Mouse (Mus musculus): ENCODE data around the gene Spink8. TPM values are rescaled to one million over a fixed set of nuclear protein-coding genes. Genes with fewer than 3 reads are reported as not detected.
"Not testable (repeated sequence)": the region's sequence is repeated elsewhere in the genome, so short reads cannot be mapped to it uniquely, and the experiment has no call there.

Spink8 gene
- 0.20 and 0.33 TPM in 2 replicates for polyA plus RNA-seq (2012; rRNA removed)

GRCm38 (mm10) chr9:109811980-109812379 lies at the start of gene Spink8:
Gene Spink8 (plus strand): TSS chr9:109812280.
- Histone ChIP-seq H3K27ac (ENCODE audit: insufficient read depth, low read length) (no peak within 1 kb of the TSS), H3K4me3 (replicated peaks; ENCODE audit: insufficient read depth, low read depth, low read length) (no peak within 1 kb of the TSS), H3K27me3 (ENCODE audit: control insufficient read depth, insufficient read depth, low read length) (no peaks in the 10 kb centered on the region), H3K4me1 (ENCODE audit: control insufficient read depth, insufficient read depth, low read length) (peaks cover 4% of the 10 kb centered on the region)
- no peak for DNase-seq
- WGBS, result 36% methylated on average over 1 of the region's 1 CpGs
- TF ChIP-seq CTCF (IDR thresholded peaks at IDR 0.05; ENCODE audit: borderline replicate concordance, insufficient read depth, low read depth, low read length) (no peak), POLR2A (IDR thresholded peaks at IDR 0.05; ENCODE audit: borderline replicate concordance, insufficient read depth, low read length) (no peak)

- H3K4me3 ChIP-seq (replicated peaks; ENCODE audit: insufficient read depth, low read depth, low read length); H3K27ac ChIP-seq (ENCODE audit: insufficient read depth, low read length); H3K27me3 ChIP-seq (ENCODE audit: control insufficient read depth, insufficient read depth, low read length); DNase-seq; H3K4me1 ChIP-seq (ENCODE audit: control insufficient read depth, insufficient read depth, low read length): not testable (repeated sequence)
- 60% methylated on average over 1 of the region's 1 CpGs for WGBS
Observed at GRCm38 (mm10) chr9:109766841-109767240, 45.2 kb upstream of the Spink8 start.

GRCm38 (mm10) chr9:109790570-109790969 lies 21.5 kb upstream of the Spink8 start, which contains the start of gene Fbxw27:
Gene Fbxw27 (minus strand): TSS chr9:109790670.
- 80% methylated on average over 4 of the region's 4 CpGs for WGBS

DNA sequence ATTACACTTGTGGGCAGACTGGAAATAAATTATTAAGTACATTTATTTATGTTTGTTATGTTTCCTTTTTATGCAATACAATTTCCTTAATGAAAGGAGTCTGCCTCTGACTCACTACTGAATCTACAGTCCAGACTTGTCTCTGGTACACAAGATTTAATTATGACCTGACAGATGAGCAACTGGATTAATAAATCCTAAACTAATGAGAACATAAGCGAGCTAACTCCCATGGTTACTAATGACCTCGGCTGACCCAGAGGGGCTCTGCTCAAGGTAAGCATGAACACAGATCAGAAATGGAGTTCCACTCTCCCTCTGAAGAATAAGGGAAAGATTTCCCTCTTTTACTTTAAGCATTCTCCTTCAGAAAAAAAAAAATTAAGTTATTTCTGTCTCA lies 16.9 kb upstream of the Spink8 start:
- TF ChIP-seq CTCF (IDR thresholded peaks at IDR 0.05; ENCODE audit: borderline replicate concordance, insufficient read depth, low read depth, low read length), result no peak
- no peak for TF ChIP-seq POLR2A (IDR thresholded peaks at IDR 0.05; ENCODE audit: borderline replicate concordance, insufficient read depth, low read length)
- no peak overlapping the region for H3K27ac ChIP-seq (ENCODE audit: insufficient read depth, low read length)
- no peak for DNase-seq
- H3K4me3 ChIP-seq (replicated peaks; ENCODE audit: insufficient read depth, low read depth, low read length), result no peak overlapping the region
- H3K27me3 ChIP-seq (ENCODE audit: control insufficient read depth, insufficient read depth, low read length), result no peaks in the 10 kb centered on the region
- H3K4me1 ChIP-seq (ENCODE audit: control insufficient read depth, insufficient read depth, low read length), result no peaks in the 10 kb centered on the region
- 74% methylated on average over 2 of the region's 2 CpGs for WGBS

More at GRCm38 (mm10) chr9:109790570-109790969, 21.5 kb upstream of the Spink8 start, which contains the start of gene Fbxw27:
- H3K27me3 ChIP-seq (ENCODE audit: control insufficient read depth, insufficient read depth, low read length); H3K27ac ChIP-seq (ENCODE audit: insufficient read depth, low read length); H3K4me1 ChIP-seq (ENCODE audit: control insufficient read depth, insufficient read depth, low read length); DNase-seq; H3K4me3 ChIP-seq (replicated peaks; ENCODE audit: insufficient read depth, low read depth, low read length): not testable (repeated sequence)

DNA sequence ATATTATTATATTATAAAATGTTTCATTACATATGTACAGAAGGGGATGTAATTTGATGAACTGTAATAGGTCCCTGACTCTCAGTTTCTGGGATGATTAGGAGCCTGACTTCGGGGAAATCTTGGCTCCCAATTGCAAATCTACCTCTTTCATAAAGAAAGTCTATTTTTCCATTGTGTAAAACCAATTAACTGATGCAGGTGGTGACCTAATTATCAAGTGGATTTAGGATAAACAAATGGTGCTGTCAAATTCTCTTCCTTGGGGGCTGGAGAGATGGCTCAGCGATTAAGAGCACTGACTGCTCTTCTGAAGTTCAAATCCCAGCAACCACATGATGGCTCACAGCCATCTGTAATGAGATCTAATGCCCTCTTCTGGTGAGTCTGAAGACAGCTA lies 16.3 kb upstream of the Spink8 start:
- H3K4me1 ChIP-seq (ENCODE audit: control insufficient read depth, insufficient read depth, low read length), result no peaks in the 10 kb centered on the region
- no peak for TF ChIP-seq POLR2A (IDR thresholded peaks at IDR 0.05; ENCODE audit: borderline replicate concordance, insufficient read depth, low read length)
- no peak for TF ChIP-seq CTCF (IDR thresholded peaks at IDR 0.05; ENCODE audit: borderline replicate concordance, insufficient read depth, low read depth, low read length)
- WGBS, result 69% methylated on average over 2 of the region's 2 CpGs

DNA sequence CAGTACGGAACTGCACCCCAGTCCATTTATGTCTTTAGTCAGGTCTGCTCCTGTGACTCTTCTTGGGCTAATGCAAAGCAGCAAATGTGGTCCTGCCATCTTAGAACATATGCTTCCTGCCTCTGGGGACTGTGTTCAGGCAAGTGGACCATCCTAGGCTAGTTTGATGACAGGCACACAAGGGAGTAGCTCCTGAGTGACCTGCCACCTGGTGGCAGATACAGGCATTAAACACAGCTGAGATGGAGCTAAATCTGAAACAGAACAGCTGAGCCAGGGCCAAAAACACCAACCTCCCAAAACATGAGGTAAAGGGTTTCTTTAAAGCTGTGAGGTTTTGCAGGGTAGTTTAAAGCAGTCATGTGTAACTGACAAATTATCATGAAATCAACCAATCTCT lies 14.0 kb upstream of the Spink8 start:
- 94% methylated on average over 1 of the region's 1 CpGs for WGBS
- H3K27me3 ChIP-seq (ENCODE audit: control insufficient read depth, insufficient read depth, low read length), result no peaks in the 10 kb centered on the region
- no peak overlapping the region for H3K27ac ChIP-seq (ENCODE audit: insufficient read depth, low read length)
- no peaks in the 10 kb centered on the region for H3K4me1 ChIP-seq (ENCODE audit: control insufficient read depth, insufficient read depth, low read length)
- DNase-seq, result peak; percentile 4 to 7
- TF ChIP-seq POLR2A (IDR thresholded peaks at IDR 0.05; ENCODE audit: borderline replicate concordance, insufficient read depth, low read length) (no peak), CTCF (IDR thresholded peaks at IDR 0.05; ENCODE audit: borderline replicate concordance, insufficient read depth, low read depth, low read length) (peak; percentile 34; the same call in 1 of the 2 replicates)
- no peak overlapping the region for H3K4me3 ChIP-seq (replicated peaks; ENCODE audit: insufficient read depth, low read depth, low read length)

More for the DNA sequence above, 16.3 kb upstream of the Spink8 start:
- peak in 1 of 2 experiments; percentile 9 for DNase-seq
- Histone ChIP-seq H3K27me3 (ENCODE audit: control insufficient read depth, insufficient read depth, low read length) (no peaks in the 10 kb centered on the region), H3K27ac (ENCODE audit: insufficient read depth, low read length) (no peak overlapping the region), H3K4me3 (replicated peaks; ENCODE audit: insufficient read depth, low read depth, low read length) (no peak overlapping the region)

GRCm38 (mm10) chr9:109805596-109805995 lies 6.5 kb upstream of the Spink8 start:
- WGBS, result 66% methylated on average over 2 of the region's 2 CpGs
- DNase-seq, result not testable (repeated sequence)

GRCm38 (mm10) chr9:109806260-109806659 lies 5.8 kb upstream of the Spink8 start:
- Histone ChIP-seq H3K27ac (ENCODE audit: insufficient read depth, low read length) (no peak overlapping the region), H3K27me3 (ENCODE audit: control insufficient read depth, insufficient read depth, low read length) (no peaks in the 10 kb centered on the region), H3K4me3 (replicated peaks; ENCODE audit: insufficient read depth, low read depth, low read length) (no peak overlapping the region), H3K4me1 (ENCODE audit: control insufficient read depth, insufficient read depth, low read length) (no peaks in the 10 kb centered on the region)
- TF ChIP-seq CTCF (IDR thresholded peaks at IDR 0.05; ENCODE audit: borderline replicate concordance, insufficient read depth, low read depth, low read length) (no peak), POLR2A (IDR thresholded peaks at IDR 0.05; ENCODE audit: borderline replicate concordance, insufficient read depth, low read length) (no peak)
- WGBS, result 33% methylated on average over 1 of the region's 1 CpGs
- no peak for DNase-seq

More at GRCm38 (mm10) chr9:109805596-109805995, 6.5 kb upstream of the Spink8 start:
- not testable (repeated sequence) for H3K27me3 ChIP-seq (ENCODE audit: control insufficient read depth, insufficient read depth, low read length); H3K27ac ChIP-seq (ENCODE audit: insufficient read depth, low read length); H3K4me3 ChIP-seq (replicated peaks; ENCODE audit: insufficient read depth, low read depth, low read length); H3K4me1 ChIP-seq (ENCODE audit: control insufficient read depth, insufficient read depth, low read length)

All from cerebellum, adult 2 months (tissue).